Mouse (Mus musculus) right cerebral cortex, adult 2 months (tissue): Measurements from ENCODE around the gene Cdip1.
"Not testable (repeated sequence)": the region's sequence is repeated elsewhere in the genome, so short reads cannot be mapped to it uniquely, and the experiment has no call there.

ENCODE experiments used
- DNase-seq, 2 experiments: peaks; one replicate each; pipeline ENCODE4 v3.0.0; 2021 to 2022; ENCODE audit warnings: low spot score in 2 of 2

Cdip1 gene

GRCm38 (mm10) chr16:4789810-4790559 is at the start of gene Cdip1:
Gene Cdip1, minus strand, starts transcription at chr16:4790292.
- DNase-seq: peak; percentile 97

- no peak for DNase-seq
Measured at GRCm38 (mm10) chr16:4839552-4839951, 49.5 kb upstream of the Cdip1 start.

GRCm38 (mm10) chr16:4837631-4838030 is 47.5 kb upstream of the Cdip1 start:
- no peak for DNase-seq

- no peak for DNase-seq
Measured at GRCm38 (mm10) chr16:4835191-4835590, 45.1 kb upstream of the Cdip1 start, which contains the start of gene 4930562C15Rik. Gene 4930562C15Rik, plus strand, starts transcription at chr16:4835416.

GRCm38 (mm10) chr16:4833858-4834257 is 43.8 kb upstream of the Cdip1 start:
- DNase-seq: peak in 1 of 2 experiments; percentile 27

GRCm38 (mm10) chr16:4831650-4832419 is 41.7 kb upstream of the Cdip1 start:
- peak; percentile 48 to 61 for DNase-seq

- DNase-seq: no peak
Measured at GRCm38 (mm10) chr16:4829271-4829900, 39.3 kb upstream of the Cdip1 start.

GRCm38 (mm10) chr16:4827639-4828038 is 37.5 kb upstream of the Cdip1 start:
- no peak for DNase-seq

GRCm38 (mm10) chr16:4824466-4824865 is 34.4 kb upstream of the Cdip1 start:
- DNase-seq: not testable (repeated sequence)

- no peak for DNase-seq
Measured at GRCm38 (mm10) chr16:4818349-4818748, 28.3 kb upstream of the Cdip1 start.

- no peak for DNase-seq
Measured at GRCm38 (mm10) chr16:4796631-4797030, 6.5 kb upstream of the Cdip1 start.

GRCm38 (mm10) chr16:4791332-4791731 is 1.2 kb upstream of the Cdip1 start:
- no peak for DNase-seq

GRCm38 (mm10) chr16:4789311-4789768 is 752 bp downstream of the Cdip1 start:
- DNase-seq: no peak

- DNase-seq: no peak
Measured at GRCm38 (mm10) chr16:4788176-4788575, 1.9 kb downstream of the Cdip1 start.

GRCm38 (mm10) chr16:4785706-4786105 is 4.4 kb downstream of the Cdip1 start:
- no peak for DNase-seq

- DNase-seq: no peak
Measured at GRCm38 (mm10) chr16:4782515-4782914, 7.6 kb downstream of the Cdip1 start.

- DNase-seq: peak; percentile 73 to 79
Measured at GRCm38 (mm10) chr16:4781524-4782196, 8.4 kb downstream of the Cdip1 start.

- no peak for DNase-seq
Measured at GRCm38 (mm10) chr16:4778940-4779339, 11.2 kb downstream of the Cdip1 start.

- DNase-seq: no peak
Measured at GRCm38 (mm10) chr16:4777905-4778609, 12.0 kb downstream of the Cdip1 start.

- DNase-seq: no peak
Measured at GRCm38 (mm10) chr16:4777171-4777904, 12.8 kb downstream of the Cdip1 start.
